Mouse (Mus musculus): ENCODE measurements around the gene 2300009A05Rik. TPM values are rescaled to one million over a fixed set of nuclear protein-coding genes. Genes with fewer than 3 reads are reported as not detected.

Gene 2300009A05Rik
- 10 to 100 TPM; 26.4 to 32.4 TPM for total RNA-seq (2021)
- long read RNA-seq, experiment 1, transcript 2300009A05Rik-201 (2 exons, 595 nt), result major isoform, 20 of 22 reads
- long read RNA-seq, experiment 1, partial matches to known transcripts, result 0 of 22 reads
- long read RNA-seq, experiment 1, other reads (novel, unspliced or antisense), result 2 of 22 reads
- long read RNA-seq, experiment 2, transcript 2300009A05Rik-201 (2 exons, 595 nt), result major isoform, 12 of 15 reads
- long read RNA-seq, experiment 2, partial matches to known transcripts, result 0 of 15 reads
- long read RNA-seq, experiment 2, other reads (novel, unspliced or antisense), result 1 of 15 reads

DNA sequence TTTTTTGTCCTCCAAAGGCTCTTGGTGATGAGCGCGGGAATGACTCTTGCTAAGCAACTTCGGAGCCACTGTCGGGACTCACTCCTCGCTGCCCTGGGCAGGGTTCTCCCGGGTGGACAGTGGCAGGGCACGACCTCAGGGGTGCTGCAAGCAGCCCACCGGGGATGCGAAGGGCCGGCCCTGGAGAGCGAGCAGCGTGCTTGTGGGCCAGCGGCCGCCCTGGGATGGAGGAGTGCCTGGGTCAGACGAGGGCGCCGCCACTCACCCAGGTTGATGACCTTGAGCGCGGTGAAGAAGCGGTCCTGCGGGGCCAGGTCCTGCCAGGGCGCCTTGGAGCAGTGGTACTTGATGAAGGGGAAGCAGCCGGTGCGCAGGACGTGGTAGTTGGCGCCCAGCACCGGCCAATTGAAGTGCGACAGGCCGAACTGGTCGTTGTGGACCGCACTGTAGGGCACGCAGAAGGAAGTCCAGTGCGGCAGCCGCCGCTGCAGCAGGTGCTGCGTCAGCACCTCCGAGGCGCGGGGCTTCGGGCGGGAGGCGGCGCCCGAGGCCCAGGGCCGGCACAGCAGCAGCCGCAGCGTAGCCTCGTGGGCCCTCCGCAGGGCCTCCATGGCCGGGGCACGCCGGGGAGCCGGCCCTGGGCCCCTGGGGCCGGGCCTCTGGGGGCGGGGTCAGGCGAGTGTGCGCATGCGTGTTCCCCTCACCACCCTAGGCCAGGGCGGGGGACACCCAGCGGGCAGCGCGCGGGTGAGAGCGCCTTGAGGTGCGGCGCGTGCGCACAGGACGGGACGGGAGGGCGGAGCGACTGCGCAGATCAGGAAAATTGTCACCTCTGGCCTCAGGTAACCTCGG is at the start of gene 2300009A05Rik:
Gene 2300009A05Rik, minus strand, starts transcription at position 636 of the 852 bp plus-strand sequence.
- intact Hi-C loops (cut with DNase I), result loop anchor here (5.0 kb wide), 1 partner anchor 262 kb away; no protein-coding TSS in a partner anchor
- DNase-seq (ENCODE audit: low spot score in 2 of 2), result peak; percentile 87 to 93

DNA sequence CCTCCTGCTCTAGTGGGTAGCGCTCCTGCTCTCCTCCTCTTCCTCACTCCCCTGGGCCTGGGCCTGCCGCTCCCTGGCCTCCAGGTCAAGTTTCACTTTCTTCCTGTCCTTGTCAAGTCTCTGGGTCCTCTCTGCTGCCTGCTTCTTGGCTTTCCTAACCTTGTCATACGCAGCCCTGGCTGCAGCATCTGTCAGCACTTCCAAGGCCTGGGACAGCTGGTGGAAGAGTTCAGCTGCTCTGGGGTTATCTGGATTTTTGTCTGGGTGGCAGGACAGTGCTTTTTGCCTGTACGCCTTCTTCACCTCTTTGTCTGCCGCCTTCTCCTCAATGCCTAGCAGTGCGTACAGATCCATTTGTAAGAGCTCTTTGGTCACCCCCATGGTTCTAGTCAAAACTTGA is 44.6 kb upstream of the 2300009A05Rik start:
- DNase-seq (ENCODE audit: low spot score in 2 of 2), result no peak
- intact Hi-C loops (cut with DNase I), result no loop called here

DNA sequence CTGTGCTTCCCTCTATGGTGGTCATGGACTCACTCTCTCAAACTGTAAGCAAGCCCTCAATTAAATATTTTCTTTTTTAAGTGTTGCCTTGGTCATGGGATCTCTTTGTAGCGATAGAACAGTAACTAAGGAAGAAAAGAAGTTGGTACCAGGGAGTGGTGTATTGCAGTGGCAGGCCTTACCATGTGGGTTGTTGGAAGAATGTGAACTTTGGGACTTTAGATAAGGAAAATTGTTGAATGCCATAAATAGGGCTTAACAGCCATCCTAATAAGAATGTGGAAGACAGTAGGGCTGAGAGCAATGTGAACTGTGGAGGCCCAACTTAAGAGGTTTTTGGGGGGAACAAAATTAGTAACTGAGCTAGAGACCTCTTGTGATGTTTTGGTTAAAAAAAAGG is 31.6 kb upstream of the 2300009A05Rik start:
- no peak for DNase-seq (ENCODE audit: low spot score in 2 of 2)
- intact Hi-C loops (cut with DNase I), result no loop called here

DNA sequence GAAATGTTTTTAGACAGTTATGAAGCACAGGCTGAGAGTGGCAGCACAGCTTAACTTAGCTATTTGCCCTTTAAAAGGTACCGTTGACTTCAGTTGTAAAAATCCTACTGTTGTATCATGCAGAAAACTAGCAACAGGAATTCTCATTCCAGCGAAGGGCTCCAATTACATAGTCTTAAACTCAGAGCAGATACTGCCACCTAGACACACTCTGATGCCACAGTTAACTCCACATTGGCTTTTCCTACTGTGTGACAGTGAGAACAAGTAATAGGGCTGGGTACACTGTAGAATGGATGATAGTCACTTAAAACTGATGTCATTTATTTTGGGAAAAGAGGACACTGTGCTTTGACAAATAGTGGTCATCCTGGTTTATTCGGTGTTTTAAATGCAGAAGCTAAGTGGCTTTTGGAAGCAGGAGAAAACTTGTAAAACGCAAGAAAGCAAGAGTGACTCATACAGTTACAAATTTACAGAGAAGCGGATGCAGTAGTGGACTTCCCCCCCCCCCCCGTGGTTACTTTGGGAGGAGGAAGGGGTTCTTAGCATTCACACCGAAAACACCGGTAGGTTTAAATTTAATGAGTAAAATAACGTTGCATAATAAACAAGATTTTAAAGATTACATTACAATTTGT is 22.2 kb upstream of the 2300009A05Rik start:
- DNase-seq (ENCODE audit: low spot score in 2 of 2), result peak; percentile 10 to 17
- intact Hi-C loops (cut with DNase I), result no loop called here

DNA sequence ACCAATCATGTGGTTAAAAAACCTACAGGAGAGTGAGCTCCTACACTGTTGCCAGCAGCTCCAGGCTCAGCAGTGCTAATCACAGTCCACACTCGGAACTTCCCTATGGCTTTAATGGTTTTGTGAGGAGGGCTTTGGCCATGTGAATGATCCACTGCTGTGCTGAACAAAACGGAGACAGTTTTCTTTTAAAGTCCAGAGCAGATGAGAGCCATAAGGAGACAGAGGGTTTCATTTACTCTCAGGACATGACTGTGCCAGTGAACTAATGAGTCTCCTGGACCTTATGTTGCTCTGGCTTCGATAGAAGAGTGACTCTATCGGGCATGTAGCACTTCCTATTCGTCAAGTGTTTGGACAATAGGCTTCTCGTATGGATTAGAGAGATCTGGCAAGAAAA is 21.4 kb upstream of the 2300009A05Rik start:
- intact Hi-C loops (cut with DNase I), result no loop called here
- no peak for DNase-seq (ENCODE audit: low spot score in 2 of 2)

DNA sequence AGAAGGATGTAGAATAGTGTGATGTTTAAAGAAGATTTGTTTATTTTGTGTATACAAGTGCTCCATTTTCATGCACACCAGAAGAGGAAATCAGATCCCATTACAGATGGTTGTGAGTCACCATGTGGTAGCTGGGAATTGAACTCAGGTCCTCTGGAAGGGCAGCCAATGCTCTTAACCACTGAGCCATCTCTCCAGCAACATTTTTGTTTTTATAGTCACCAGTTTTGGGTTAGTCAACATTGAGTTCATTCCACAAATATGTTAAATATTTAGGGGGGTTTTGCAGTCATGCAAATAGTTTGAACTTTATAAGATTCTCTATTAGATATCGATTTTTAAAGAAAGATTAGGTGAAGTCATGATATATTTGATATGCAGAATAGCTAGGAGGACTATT is 1.1 kb upstream of the 2300009A05Rik start:
- intact Hi-C loops (cut with DNase I), result no loop called here
- DNase-seq (ENCODE audit: low spot score in 2 of 2), result no peak

DNA sequence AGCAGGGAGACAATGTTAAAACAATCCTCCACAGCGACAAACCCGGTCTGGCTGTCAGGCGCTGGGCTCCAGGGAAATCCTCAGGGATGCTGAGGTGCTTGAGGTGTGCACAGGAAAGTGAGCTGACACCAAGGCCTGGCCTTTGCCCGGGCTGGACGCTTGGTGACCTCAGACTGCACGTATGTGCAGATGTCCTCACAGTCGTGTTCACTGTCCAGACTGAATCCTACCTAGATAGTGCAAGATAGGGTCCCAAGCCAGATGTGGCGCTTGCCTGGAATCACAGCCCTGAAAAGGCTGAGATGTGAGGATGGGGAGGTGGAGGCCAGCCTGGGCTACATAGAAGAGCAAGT is 393 bp upstream of the 2300009A05Rik start:
- intact Hi-C loops (cut with DNase I), result loop anchor here (5.0 kb wide), 1 partner anchor 262 kb away; no protein-coding TSS in a partner anchor
- DNase-seq (ENCODE audit: low spot score in 2 of 2), result no peak

DNA sequence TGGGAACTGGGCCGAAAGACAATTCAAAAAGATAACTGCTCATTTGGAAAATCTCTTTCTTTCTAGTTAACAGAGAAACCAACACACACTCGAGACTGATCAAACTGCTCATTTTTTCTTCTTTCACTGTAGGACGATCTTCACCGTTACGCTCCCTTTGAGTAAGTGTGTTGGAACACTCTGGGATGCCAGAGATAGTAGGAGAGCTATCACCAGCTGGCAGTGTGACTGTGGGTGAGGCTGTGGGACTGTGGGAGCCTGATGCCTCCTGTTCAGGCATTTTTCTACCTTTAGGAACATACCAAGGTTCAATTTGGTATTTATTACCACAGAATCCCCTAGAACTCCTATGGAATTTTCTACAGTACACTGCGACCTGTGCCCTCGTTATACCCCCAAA is 3.4 kb downstream of the 2300009A05Rik start:
- peak in 1 of 2 experiments; percentile 28 for DNase-seq (ENCODE audit: low spot score in 2 of 2)
- intact Hi-C loops (cut with DNase I), result loop anchor here (5.0 kb wide), 1 partner anchor 258 kb away; no protein-coding TSS in a partner anchor

DNA sequence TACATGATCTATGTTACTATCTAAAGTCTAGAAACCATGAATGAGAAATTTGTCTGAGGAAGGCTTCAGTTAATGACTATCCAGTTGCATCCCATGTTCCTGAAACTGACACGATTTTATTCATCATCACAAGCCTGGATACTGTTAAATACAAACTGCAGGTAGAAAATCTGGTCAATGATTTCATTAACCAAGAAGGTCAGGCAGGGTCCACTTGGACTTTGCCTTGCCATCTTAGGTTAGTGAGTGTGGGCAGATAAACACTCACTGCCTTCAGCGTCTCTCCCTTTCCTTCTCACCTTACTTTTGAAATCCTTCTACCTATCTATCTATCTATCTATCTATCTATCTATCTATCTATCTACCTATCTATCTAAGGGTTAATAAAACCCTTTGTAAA is 7.7 kb downstream of the 2300009A05Rik start:
- intact Hi-C loops (cut with DNase I), result no loop called here

DNA sequence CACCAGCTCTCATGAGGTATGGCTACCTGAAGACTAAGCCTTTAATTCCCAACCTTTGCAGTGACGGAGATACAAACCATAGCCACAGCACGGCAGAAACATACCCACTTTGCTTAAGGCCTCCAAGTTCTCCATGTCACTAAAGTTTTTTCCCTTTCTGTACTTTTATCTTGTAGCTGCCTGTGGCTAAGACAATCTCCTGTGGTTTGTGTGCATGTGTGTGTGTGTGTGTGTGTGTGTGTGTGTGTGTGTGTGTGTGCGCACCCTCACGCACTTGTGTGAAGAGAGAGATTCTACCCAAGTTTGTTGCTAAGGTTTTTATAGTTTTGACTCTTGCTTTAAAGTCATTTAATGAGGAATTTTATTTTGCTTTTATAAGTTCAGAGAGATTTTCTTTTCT is 16.3 kb downstream of the 2300009A05Rik start:
- intact Hi-C loops (cut with DNase I), result no loop called here
- DNase-seq (ENCODE audit: low spot score in 2 of 2), result no peak

More for the DNA sequence above, 7.7 kb downstream of the 2300009A05Rik start:
- no peak for DNase-seq (ENCODE audit: low spot score in 2 of 2)

DNA sequence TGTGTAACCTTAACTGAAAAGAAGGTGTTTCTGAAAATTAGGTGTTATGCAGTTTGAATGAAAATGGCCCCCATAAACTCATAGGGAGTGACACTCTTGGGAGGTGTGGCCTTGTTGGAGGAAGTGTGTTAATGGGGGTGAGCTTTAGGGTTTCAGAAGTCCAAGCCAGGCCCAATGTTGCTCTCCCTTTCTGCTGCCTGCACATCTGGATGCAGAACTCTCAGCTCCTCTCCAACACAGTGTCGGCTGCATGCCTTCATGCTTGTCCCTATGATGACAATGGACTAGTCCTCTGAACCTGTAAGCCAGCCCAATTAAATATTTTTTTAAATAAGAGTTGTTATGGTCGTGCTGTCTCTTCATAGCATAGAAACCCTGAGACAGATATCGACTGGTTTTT is 18.7 kb downstream of the 2300009A05Rik start:
- no peak for DNase-seq (ENCODE audit: low spot score in 2 of 2)
- intact Hi-C loops (cut with DNase I), result no loop called here

DNA sequence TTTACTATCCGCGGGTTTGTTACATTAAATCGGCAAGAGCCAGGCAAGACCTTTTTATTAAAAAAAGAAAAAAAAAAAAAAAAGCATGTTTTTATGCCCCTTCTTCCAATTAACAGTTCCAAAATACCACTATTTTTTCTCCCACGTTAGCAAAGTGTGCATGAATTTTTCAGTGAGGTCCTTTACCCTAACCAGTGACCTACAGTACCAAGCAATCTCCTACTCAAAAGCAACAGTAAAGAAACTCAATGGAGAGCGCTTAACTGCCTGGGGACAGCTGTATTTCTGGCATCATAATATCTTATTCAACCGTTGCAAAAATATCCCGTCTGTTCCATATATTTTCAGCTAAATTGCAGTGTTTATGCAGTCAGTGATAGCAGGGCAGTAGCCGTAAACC is 20.9 kb downstream of the 2300009A05Rik start:
- intact Hi-C loops (cut with DNase I), result no loop called here
- no peak for DNase-seq (ENCODE audit: low spot score in 2 of 2)

DNA sequence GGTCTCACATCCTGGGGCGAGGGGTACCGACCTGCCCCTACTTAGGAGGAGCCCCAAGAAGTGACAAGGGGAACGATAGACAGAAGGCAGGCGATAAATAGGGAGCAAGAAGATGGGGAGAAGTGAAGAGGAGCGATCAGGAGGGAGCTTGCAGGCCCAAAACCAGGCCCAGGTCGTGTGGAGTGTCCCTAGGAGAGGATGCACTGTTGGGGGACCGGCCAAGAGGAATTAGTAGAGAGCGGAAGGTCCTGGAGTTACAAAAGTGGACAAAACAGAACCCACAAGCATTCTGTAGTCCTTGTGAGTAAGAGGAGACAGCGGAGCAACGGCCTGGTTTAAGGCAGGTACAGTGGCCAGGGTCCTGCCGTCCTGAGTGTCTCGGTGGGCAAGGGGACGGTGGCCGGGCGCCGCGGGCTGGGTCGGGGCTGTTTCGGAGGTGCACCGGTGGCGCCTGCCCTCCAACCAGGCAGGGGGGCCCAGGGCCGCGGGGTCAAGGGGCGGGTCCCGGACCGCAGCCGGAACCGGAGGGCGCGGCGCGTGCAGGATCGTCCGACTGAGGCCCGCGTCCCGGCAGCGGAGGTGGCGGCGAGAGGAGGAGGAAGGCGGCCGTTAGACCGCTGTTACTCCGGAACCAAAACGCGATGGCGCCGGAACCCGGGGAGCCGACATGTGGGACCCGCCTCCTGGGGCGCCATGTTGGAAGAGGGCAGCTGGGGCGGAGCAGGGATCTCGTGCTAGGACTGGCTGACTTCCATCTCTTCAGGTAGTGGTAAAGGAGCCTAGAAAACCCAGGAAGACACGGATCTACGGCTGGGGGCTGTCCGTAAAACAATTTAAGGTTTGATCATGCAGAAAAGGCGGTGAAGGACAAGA is 21.5 kb downstream of the 2300009A05Rik start, which contains the start of gene Map2k5:
Gene Map2k5, minus strand, starts transcription at position 633 of the 873 bp plus-strand sequence.
- intact Hi-C loops (cut with DNase I), result no loop called here
- DNase-seq (ENCODE audit: low spot score in 2 of 2), result peak; percentile 90 to 91

DNA sequence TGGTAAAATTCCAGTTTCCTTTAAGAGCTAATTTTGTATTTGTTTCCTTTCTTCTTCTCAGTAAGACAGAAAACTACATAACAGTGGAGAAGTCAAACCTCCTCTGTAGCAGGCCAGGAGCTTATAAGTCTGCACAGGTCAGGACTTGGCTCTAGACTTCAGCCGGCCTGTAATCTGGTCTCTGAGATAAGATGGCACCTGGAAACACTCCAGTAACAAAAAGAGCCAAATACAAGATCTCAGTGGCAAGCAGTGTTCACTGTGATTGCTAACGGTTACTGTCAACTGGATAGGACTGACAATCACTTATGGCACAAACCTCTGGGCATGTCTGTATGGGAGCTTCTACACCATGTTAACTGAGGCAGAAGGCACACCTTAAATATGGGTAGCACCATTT is 25.7 kb downstream of the 2300009A05Rik start:
- intact Hi-C loops (cut with DNase I), result no loop called here
- no peak for DNase-seq (ENCODE audit: low spot score in 2 of 2)

DNA sequence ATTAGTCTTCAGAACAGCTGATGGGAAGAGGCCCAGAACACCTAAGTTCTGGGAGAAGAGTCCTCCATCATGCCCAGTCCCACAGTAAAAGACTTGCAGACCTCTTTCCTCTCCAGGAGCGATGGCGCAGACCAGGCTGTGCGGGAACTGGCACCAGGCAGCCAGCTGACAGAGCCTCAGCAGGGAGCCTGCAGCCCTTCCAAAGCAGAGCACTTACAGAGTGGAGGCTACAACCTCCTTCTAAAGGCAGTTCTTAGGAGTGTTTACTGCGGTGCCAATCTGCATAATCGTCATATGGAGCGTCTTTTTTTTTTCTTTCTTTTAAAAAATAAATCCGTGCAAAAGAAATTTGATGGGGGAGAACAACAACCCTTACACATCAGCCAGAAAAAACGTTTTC is 26.5 kb downstream of the 2300009A05Rik start:
- intact Hi-C loops (cut with DNase I), result no loop called here
- DNase-seq (ENCODE audit: low spot score in 2 of 2), result no peak

DNA sequence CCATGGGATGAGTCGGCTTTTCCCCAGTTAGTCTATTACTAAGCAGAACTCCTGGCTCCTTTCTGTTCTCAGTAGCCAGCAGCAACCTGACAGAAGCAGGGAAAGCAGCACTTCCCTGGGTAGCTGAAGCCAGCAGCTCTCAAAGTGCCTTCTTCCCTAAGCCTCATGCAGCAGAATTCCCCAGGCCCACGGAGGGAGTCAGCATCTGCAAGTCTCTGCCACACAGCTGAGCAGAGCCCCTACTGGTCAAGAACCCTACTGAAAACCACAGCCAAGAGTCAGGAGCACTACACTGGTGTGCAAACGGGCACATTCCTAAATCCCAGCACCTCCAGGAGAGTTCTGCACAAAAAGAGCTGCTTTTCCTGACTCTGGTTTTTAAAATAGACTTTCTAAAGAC is 38.6 kb downstream of the 2300009A05Rik start:
- intact Hi-C loops (cut with DNase I), result no loop called here
- no peak for DNase-seq (ENCODE audit: low spot score in 2 of 2)

DNA sequence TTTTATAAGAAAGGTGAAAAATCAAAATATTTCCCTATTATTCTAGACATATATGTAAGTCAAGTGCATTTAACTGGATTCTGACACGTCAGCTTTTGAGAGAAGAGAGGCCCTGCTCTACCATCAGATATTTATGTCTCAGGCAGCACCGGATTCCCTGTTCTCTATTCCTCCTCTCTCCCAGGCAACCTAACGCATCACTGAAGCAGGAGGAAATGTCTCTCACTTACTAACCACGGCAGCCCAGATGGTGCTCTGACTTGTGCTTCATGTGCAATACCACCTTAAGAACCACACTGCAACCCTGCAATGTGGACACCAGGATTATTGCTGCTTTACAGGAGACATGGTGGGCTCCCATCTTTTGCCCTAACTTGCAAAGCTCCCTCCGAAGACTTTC is 40.0 kb downstream of the 2300009A05Rik start:
- intact Hi-C loops (cut with DNase I), result no loop called here
- peak; percentile 28 to 31 for DNase-seq (ENCODE audit: low spot score in 2 of 2)

DNA sequence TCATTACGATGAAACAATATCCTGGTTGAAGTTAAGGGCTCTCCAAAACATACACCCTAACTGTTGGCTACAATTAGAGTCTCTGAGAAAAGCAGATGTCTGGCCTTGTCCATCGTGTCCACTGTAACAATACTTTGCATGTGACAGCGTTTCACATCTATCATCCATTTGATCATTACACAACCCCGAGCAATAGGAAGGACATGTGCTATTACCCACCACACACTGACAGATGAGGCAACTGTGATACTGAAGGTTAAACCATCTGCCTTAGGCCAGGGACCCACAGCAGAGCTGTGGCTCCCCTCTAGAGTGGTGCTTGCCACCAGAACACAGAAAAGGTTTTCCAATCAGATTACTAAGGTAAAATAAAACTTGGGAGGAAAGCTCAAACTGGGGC is 42.3 kb downstream of the 2300009A05Rik start:
- intact Hi-C loops (cut with DNase I), result no loop called here
- DNase-seq (ENCODE audit: low spot score in 2 of 2), result no peak

DNA sequence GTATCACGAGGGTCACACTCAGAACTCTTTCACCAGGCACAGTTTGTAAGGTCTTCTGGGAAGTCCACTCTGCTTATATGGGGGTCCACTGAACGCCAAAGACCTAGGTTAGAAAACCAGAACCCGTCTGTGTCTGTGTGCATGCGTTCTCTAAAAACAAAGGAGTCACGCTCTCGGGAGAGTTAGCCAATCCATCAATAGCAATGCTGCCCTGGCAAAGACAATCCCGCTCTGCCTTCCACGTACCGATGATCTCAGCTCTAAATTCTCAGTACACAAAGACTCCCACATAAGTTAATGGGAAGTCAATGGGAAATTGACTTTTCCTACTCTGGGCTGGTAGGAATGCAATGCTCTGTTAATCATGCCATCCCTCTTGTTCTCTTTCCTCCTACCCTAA is 42.8 kb downstream of the 2300009A05Rik start:
- intact Hi-C loops (cut with DNase I), result no loop called here
- DNase-seq (ENCODE audit: low spot score in 2 of 2), result no peak
